In the genomic region with DNA sequence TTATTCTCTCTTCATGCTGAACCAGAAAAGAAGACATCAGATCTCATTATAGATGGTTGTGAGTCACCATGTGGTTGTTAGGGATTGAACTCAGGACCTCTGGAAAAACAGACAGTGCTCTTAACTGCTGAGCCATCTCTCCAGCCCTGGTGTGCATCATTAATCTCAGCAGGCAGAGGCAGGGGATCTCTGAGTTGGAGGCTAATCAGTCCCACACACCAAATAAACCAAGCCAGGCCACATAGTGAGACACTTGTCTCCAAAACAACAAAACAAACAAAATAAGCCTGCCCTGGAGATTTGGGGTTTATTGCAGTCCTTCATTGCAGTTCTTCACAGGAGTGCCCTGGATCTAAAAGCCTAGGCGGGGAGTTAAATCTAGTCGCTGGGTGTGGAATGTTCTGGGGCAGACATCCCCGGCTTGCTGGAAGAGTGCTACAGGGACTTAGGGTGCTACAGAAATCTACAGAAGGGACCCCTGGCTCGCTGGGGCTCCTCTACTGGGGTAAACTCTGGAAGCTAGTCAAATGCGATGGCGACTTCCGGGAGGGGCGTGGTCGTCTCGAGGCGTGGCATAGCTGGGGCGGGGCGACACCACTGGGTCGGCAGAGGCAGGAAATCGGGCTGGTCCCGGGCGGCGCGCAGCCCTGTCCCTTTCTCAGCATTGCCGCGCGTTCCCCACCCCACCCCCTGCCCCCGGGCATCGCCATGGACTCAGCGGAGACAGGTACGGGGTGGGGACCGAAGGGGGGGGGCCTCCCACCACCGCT, we compare ENCODE assay signal across 8 mouse cellular contexts. TPM values are rescaled to one million over a fixed set of nuclear protein-coding genes. Genes with fewer than 3 reads are reported as not detected.
A peak's percentile ranks its signal among the peaks of the same experiment; 100 is the strongest.
DNase-seq lines count a peak whose midpoint lies in the region; ATAC-seq lines count a peak whose summit lies in the region.

A gene (plus strand): TSS at position 586 of the 770 bp plus-strand sequence.

- DNase-seq in CD8-positive naive resting alpha-beta T cell, adult 2 months (ENCODE audit: low read depth in 2 of 2, low spot score in 2 of 2) = peak; percentile 82 to 94
- DNase-seq in adrenal gland, postnatal 14 days = peak; percentile 92
- DNase-seq in forebrain, embryonic 14.5 days (ENCODE audit: low spot score) = peak; percentile 72
- DNase-seq in heart, postnatal 4 days = peak; percentile 80
- no peak for DNase-seq in layer of hippocampus, adult 8-10 months (ENCODE audit: low spot score in 2 of 2)
- peak; percentile 89 for DNase-seq in lung, postnatal 10 days
- peak; percentile 72 for DNase-seq in ovary, postnatal 36 days (ENCODE audit: low spot score)
- DNase-seq in thymus, postnatal 36 days = peak; percentile 95 to 96

- H3K4me2 ChIP-seq in forebrain, embryonic 14.5 days (ENCODE audit: low read length) = peak within 1 kb of the TSS; percentile 60

- H3K27ac ChIP-seq in forebrain, embryonic 14.5 days (ENCODE audit: low read depth, low read length) = peak within 1 kb of the TSS; percentile 45; the same call in 1 of the 2 replicates

- H3K4me3 ChIP-seq in forebrain, embryonic 14.5 days (ENCODE audit: low read depth, low read length) = peak within 1 kb of the TSS; percentile 43

- H3K9ac ChIP-seq in forebrain, embryonic 14.5 days (ENCODE audit: low read length) = peak within 1 kb of the TSS; percentile 57

- WGBS in forebrain, embryonic 14.5 days = 6% methylated on average over 26 of the region's 28 CpGs

- no peaks in the 10 kb centered on the region for H3K9me3 ChIP-seq in forebrain, embryonic 14.5 days (replicated peaks; ENCODE audit: control insufficient read depth, low read length)

- no peaks in the 10 kb centered on the region for H3K4me1 ChIP-seq in forebrain, embryonic 14.5 days (ENCODE audit: control insufficient read depth, insufficient read depth, low read length)

- peaks cover 62% of the 10 kb centered on the region for H3K36me3 ChIP-seq in forebrain, embryonic 14.5 days (ENCODE audit: control insufficient read depth, insufficient read depth, low read length)

- peak; percentile 76 for ATAC-seq in forebrain, embryonic 14.5 days

- H3K27me3 ChIP-seq in forebrain, embryonic 14.5 days (replicated peaks; ENCODE audit: control insufficient read depth, insufficient read depth, low read length) = no peaks in the 10 kb centered on the region

RNA-seq across cellular contexts. Expression of the gene that starts here (rescaled TPM):
- total RNA-seq in adrenal gland, postnatal 14 days (2021) = 9.1 and 19.4 TPM in 2 replicates
- polyA plus RNA-seq in forebrain, embryonic 14.5 days (2014; fragmentation: Nextera tagmentation; extraction: Ambion mirVana) = 16.0 and 26.1 TPM in 2 replicates
- total RNA-seq in heart, postnatal 4 days (2021) = 1 to 10 TPM; 6.1 to 8.1 TPM
- 10 to 100 TPM; 15.1 to 28.6 (median 18.1) TPM for total RNA-seq in layer of hippocampus, adult 8-10 months (2022)

Comparison
In these comparisons a context has a peak if more than half of its experiments do, and no peak if none do; other contexts are left out.
1. DNase-seq: peak in CD8-positive naive resting alpha-beta T cell, adult 2 months (2 of 2), adrenal gland, postnatal 14 days (single experiment), forebrain, embryonic 14.5 days (single experiment), heart, postnatal 4 days (single experiment), lung, postnatal 10 days (single experiment), ovary, postnatal 36 days (single experiment) and thymus, postnatal 36 days (2 of 2); none in layer of hippocampus, adult 8-10 months (0 of 2).